Mouse (Mus musculus) MEL (cell line): ENCODE measurements around the gene Keap1.

Source experiments
- BHLHE40 ChIP-seq: IDR thresholded peaks from 2 replicates; pipeline ENCODE4 v1.6.1; 2012; ENCODE audit warnings: low read depth, mild to moderate bottlenecking, inconsistent platforms, low read length, improper control_type of control experiment, borderline replicate concordance
- MYC ChIP-seq: IDR thresholded peaks from 2 replicates; pipeline ENCODE4 v1.6.1; 2011; ENCODE audit warnings: low read depth, mild to moderate bottlenecking, low read length, improper control_type of control experiment, moderate library complexity
- POLR2AphosphoS5 ChIP-seq: IDR thresholded peaks from 2 replicates; pipeline ENCODE4 v1.6.1; 2012; ENCODE audit warnings: low read depth, borderline replicate concordance, mild to moderate bottlenecking, inconsistent platforms, low read length, moderate library complexity, mixed read lengths
- USF1 ChIP-seq: IDR thresholded peaks from 2 replicates; pipeline ENCODE4 v1.6.1; 2014; ENCODE audit warnings: low read depth, mild to moderate bottlenecking, inconsistent platforms, low read length, improper control_type of control experiment, moderate library complexity

GRCm38 (mm10) chr9:21243826-21244427 lies 4.8 kb upstream of the Keap1 start:
- TF ChIP-seq MYC (no peak), BHLHE40 (no peak), POLR2AphosphoS5 (no peak), USF1 (no peak)
